Mouse (Mus musculus) forebrain, embryonic 10.5 days (tissue): ENCODE data around the gene Sycn. TPM values are rescaled to one million over a fixed set of nuclear protein-coding genes. Genes with fewer than 3 reads are reported as not detected.
A peak's percentile ranks its signal among the peaks of the same experiment; 100 is the strongest.

ENCODE experiments used
- DNase-seq: peaks from one replicate; pipeline ENCODE4 v3.0.0-alpha.2; 2017; ENCODE audit warnings: low spot score; ENCODE audit errors: extremely low spot score
- H3K27ac ChIP-seq: fragments of 300-500 bp; sonication (generic); 2 replicates; pipeline ENCODE4 v1.5.1; 2016; ENCODE audit warnings: mild to moderate bottlenecking
- H3K27me3 ChIP-seq: fragments of 300-500 bp; sonication (generic); 2 replicates; pipeline ENCODE4 v1.6.1; 2016; ENCODE audit warnings: mild to moderate bottlenecking; ENCODE audit not compliant: poor library complexity, severe bottlenecking
- H3K36me3 ChIP-seq: fragments of 300-500 bp; sonication (generic); replicated peaks from 2 replicates; pipeline ENCODE4 v1.6.1; 2016; ENCODE audit warnings: mild to moderate bottlenecking, moderate library complexity
- H3K4me1 ChIP-seq: fragments of 300-500 bp; sonication (generic); 2 replicates; pipeline ENCODE4 v1.6.1; 2016
- H3K4me3 ChIP-seq: fragments of 300-500 bp; sonication (generic); 2 replicates; pipeline ENCODE4 v1.5.1; 2016; ENCODE audit warnings: mild to moderate bottlenecking, moderate library complexity
- H3K9me3 ChIP-seq: fragments of 300-500 bp; sonication (generic); 2 replicates; pipeline ENCODE4 v1.6.1; 2016; ENCODE audit warnings: mild to moderate bottlenecking, moderate library complexity
- WGBS: fragments of 180-500 bp; shearing (Covaris S2); methylation state at CpG from one replicate; pipeline ENCODE4 v1.1.7; 2016; 5-methylcytosine and 5-hydroxymethylcytosine counted together
- polyA plus RNA-seq: library from polyadenylated mRNA; unstranded; fragments of >200 nt; fragmentation: Nextera tagmentation; extraction: Ambion mirVana; gene quantifications from 2 replicates; pipeline ENCODE4 v1.2.1, GENCODE M21; 2016

Gene Sycn
- polyA plus RNA-seq, 1 experiment from 2014 or later, result not detected

- Histone ChIP-seq H3K4me1 (no peaks in the 10 kb centered on the region), H3K4me3 (no peak overlapping the region), H3K27ac (no peak overlapping the region), H3K27me3 (no peaks in the 10 kb centered on the region), H3K36me3 (peaks cover 97% of the 10 kb centered on the region), H3K9me3 (no peaks in the 10 kb centered on the region)
- WGBS, result 93% methylated on average over 13 of the region's 13 CpGs
- DNase-seq, result no peak
These were observed 22.3 kb downstream of the Sycn start for GRCm38 (mm10) chr7:28562951-28563350.

- no peaks in the 10 kb centered on the region for H3K4me1 ChIP-seq
- peaks cover 97% of the 10 kb centered on the region for H3K36me3 ChIP-seq
- DNase-seq, result no peak
- no peak overlapping the region for H3K4me3 ChIP-seq
- H3K27me3 ChIP-seq, result no peaks in the 10 kb centered on the region
- no peaks in the 10 kb centered on the region for H3K9me3 ChIP-seq
- 81% methylated on average over 5 of the region's 5 CpGs for WGBS
- H3K27ac ChIP-seq, result no peak overlapping the region
These were observed 24.7 kb downstream of the Sycn start for GRCm38 (mm10) chr7:28565407-28565806.

- 87% methylated on average over 4 of the region's 4 CpGs for WGBS
- Histone ChIP-seq H3K27me3 (no peaks in the 10 kb centered on the region), H3K4me3 (no peak overlapping the region), H3K9me3 (no peaks in the 10 kb centered on the region), H3K4me1 (peaks cover 14% of the 10 kb centered on the region; the same call in 1 of the 2 replicates), H3K27ac (no peak overlapping the region), H3K36me3 (peaks cover 79% of the 10 kb centered on the region)
- DNase-seq, result no peak
These were observed 26.9 kb downstream of the Sycn start for GRCm38 (mm10) chr7:28567539-28567938.

- Histone ChIP-seq H3K9me3 (no peaks in the 10 kb centered on the region), H3K36me3 (peaks cover 72% of the 10 kb centered on the region), H3K4me1 (peaks cover 14% of the 10 kb centered on the region; the same call in 1 of the 2 replicates), H3K27ac (no peak overlapping the region), H3K27me3 (no peaks in the 10 kb centered on the region), H3K4me3 (no peak overlapping the region)
- DNase-seq, result peak; percentile 61
These were observed 27.6 kb downstream of the Sycn start for GRCm38 (mm10) chr7:28568253-28568652.

- Histone ChIP-seq H3K27me3 (no peaks in the 10 kb centered on the region), H3K27ac (peak overlapping the region; percentile 56), H3K36me3 (peaks cover 53% of the 10 kb centered on the region), H3K4me3 (no peak overlapping the region), H3K9me3 (no peaks in the 10 kb centered on the region), H3K4me1 (peaks cover 14% of the 10 kb centered on the region; the same call in 1 of the 2 replicates)
- no peak for DNase-seq
- WGBS, result 74% methylated on average over 12 of the region's 12 CpGs
These were observed 29.8 kb downstream of the Sycn start for GRCm38 (mm10) chr7:28570291-28570981.

GRCm38 (mm10) chr7:28570982-28571682, 30.4 kb downstream of the Sycn start:
- no peaks in the 10 kb centered on the region for H3K9me3 ChIP-seq
- H3K36me3 ChIP-seq, result peaks cover 46% of the 10 kb centered on the region
- WGBS, result 58% methylated on average over 5 of the region's 5 CpGs
- no peak for DNase-seq
- H3K4me3 ChIP-seq, result no peak overlapping the region
- no peaks in the 10 kb centered on the region for H3K27me3 ChIP-seq
- H3K4me1 ChIP-seq, result peaks cover 18% of the 10 kb centered on the region; the same call in 1 of the 2 replicates
- peak overlapping the region; percentile 56; the same call in 1 of the 2 replicates for H3K27ac ChIP-seq

GRCm38 (mm10) chr7:28572689-28573088, 32.0 kb downstream of the Sycn start:
- no peak overlapping the region for H3K27ac ChIP-seq
- DNase-seq, result no peak
- H3K27me3 ChIP-seq, result no peaks in the 10 kb centered on the region
- 92% methylated on average over 5 of the region's 5 CpGs for WGBS
- H3K4me1 ChIP-seq, result peaks cover 33% of the 10 kb centered on the region
- no peak overlapping the region for H3K4me3 ChIP-seq
- H3K9me3 ChIP-seq, result no peaks in the 10 kb centered on the region
- peaks cover 30% of the 10 kb centered on the region for H3K36me3 ChIP-seq

GRCm38 (mm10) chr7:28573236-28573635, 32.6 kb downstream of the Sycn start:
- WGBS, result 91% methylated on average over 3 of the region's 3 CpGs
- Histone ChIP-seq H3K36me3 (peaks cover 25% of the 10 kb centered on the region), H3K4me3 (no peak overlapping the region), H3K9me3 (no peaks in the 10 kb centered on the region), H3K27ac (no peak overlapping the region), H3K27me3 (no peaks in the 10 kb centered on the region), H3K4me1 (peaks cover 38% of the 10 kb centered on the region)
- no peak for DNase-seq

- H3K9me3 ChIP-seq, result no peaks in the 10 kb centered on the region
- DNase-seq, result no peak
- H3K27me3 ChIP-seq, result no peaks in the 10 kb centered on the region
- 94% methylated on average over 11 of the region's 11 CpGs for WGBS
- no peak overlapping the region for H3K4me3 ChIP-seq
- H3K36me3 ChIP-seq, result peaks cover 10% of the 10 kb centered on the region
- H3K27ac ChIP-seq, result no peak overlapping the region
- H3K4me1 ChIP-seq, result peaks cover 54% of the 10 kb centered on the region
These were observed 34.9 kb downstream of the Sycn start for GRCm38 (mm10) chr7:28575597-28575996.

GRCm38 (mm10) chr7:28576271-28576914, 35.7 kb downstream of the Sycn start:
- H3K36me3 ChIP-seq, result peaks cover 14% of the 10 kb centered on the region
- H3K9me3 ChIP-seq, result no peaks in the 10 kb centered on the region
- H3K4me3 ChIP-seq, result no peak overlapping the region
- 84% methylated on average over 5 of the region's 5 CpGs for WGBS
- no peak for DNase-seq
- H3K4me1 ChIP-seq, result peaks cover 46% of the 10 kb centered on the region
- no peaks in the 10 kb centered on the region for H3K27me3 ChIP-seq
- H3K27ac ChIP-seq, result peak overlapping the region; percentile 56

GRCm38 (mm10) chr7:28577826-28578542, 37.3 kb downstream of the Sycn start:
- no peak overlapping the region for H3K4me3 ChIP-seq
- H3K27ac ChIP-seq, result peak overlapping the region; percentile 56; the same call in 1 of the 2 replicates

GRCm38 (mm10) chr7:28578543-28579053, 37.9 kb downstream of the Sycn start:
- H3K27me3 ChIP-seq, result no peaks in the 10 kb centered on the region
- H3K4me3 ChIP-seq, result no peak overlapping the region
- 83% methylated on average over 5 of the region's 5 CpGs for WGBS
- peaks cover 45% of the 10 kb centered on the region for H3K4me1 ChIP-seq
- no peaks in the 10 kb centered on the region for H3K9me3 ChIP-seq
- peaks cover 15% of the 10 kb centered on the region for H3K36me3 ChIP-seq
- no peak for DNase-seq
- H3K27ac ChIP-seq, result no peak overlapping the region; the same call in 1 of the 2 replicates

More at GRCm38 (mm10) chr7:28577826-28578542, 37.3 kb downstream of the Sycn start:
- WGBS, result 85% methylated on average over 9 of the region's 9 CpGs
- H3K9me3 ChIP-seq, result no peaks in the 10 kb centered on the region
- H3K27me3 ChIP-seq, result no peaks in the 10 kb centered on the region
- no peak for DNase-seq
- peaks cover 14% of the 10 kb centered on the region for H3K36me3 ChIP-seq
- peaks cover 40% of the 10 kb centered on the region for H3K4me1 ChIP-seq
